Mouse (Mus musculus) retina, embryonic 14.5 days (tissue): ENCODE measurements at regions not wholly inside any gene's neighbourhood (a gene's known extent, or its start where the extent isn't known, plus 50 kb on each side); places are given as distances from the start of the nearest gene placed in this dataset.

ENCODE experiments used
- DNase-seq: peaks from one replicate; pipeline ENCODE4 v3.0.0-alpha.2; 2015; ENCODE audit warnings: low spot score

- DNase-seq = no peak
Measured at GRCm38 (mm10) chr10:72056725-72057124, 597.9 kb upstream of the Zwint start.

GRCm38 (mm10) chr10:72071185-72071718 lies 583.4 kb upstream of the Zwint start:
- no peak for DNase-seq

GRCm38 (mm10) chr10:72078363-72078762 lies 576.3 kb upstream of the Zwint start:
- no peak for DNase-seq

GRCm38 (mm10) chr10:72096951-72097350 lies 557.7 kb upstream of the Zwint start:
- DNase-seq = no peak

- DNase-seq = no peak
Measured at GRCm38 (mm10) chr10:72099156-72099812, 555.4 kb upstream of the Zwint start.

GRCm38 (mm10) chr10:72119447-72119846 lies 535.2 kb upstream of the Zwint start:
- DNase-seq = no peak

GRCm38 (mm10) chr10:72132407-72132806 lies 522.2 kb upstream of the Zwint start:
- peak; percentile 32 for DNase-seq
